Mouse (Mus musculus): ENCODE data around the gene Cxcr2.

Cxcr2 gene

DNA sequence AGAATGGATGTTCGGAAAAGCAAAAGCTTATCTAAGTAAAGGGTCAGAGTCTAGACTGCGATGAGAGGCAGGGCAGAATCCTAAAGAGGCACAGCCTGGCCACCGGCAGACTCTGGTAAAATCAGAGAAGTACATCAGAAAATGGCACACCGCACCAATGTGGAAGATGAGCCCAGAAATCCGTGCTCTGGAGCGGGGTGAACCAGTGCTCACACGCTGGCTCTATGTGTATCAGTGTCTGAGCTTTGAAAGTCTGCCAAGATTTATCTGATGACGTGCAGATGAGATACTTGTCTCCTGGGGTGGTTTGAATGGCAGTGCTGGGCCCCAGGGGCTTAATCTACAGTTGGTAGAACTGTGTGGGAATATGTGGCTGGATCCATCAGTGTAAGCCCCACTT lies 45.3 kb downstream of the Cxcr2 start:
- no peak for DNase-seq

DNA sequence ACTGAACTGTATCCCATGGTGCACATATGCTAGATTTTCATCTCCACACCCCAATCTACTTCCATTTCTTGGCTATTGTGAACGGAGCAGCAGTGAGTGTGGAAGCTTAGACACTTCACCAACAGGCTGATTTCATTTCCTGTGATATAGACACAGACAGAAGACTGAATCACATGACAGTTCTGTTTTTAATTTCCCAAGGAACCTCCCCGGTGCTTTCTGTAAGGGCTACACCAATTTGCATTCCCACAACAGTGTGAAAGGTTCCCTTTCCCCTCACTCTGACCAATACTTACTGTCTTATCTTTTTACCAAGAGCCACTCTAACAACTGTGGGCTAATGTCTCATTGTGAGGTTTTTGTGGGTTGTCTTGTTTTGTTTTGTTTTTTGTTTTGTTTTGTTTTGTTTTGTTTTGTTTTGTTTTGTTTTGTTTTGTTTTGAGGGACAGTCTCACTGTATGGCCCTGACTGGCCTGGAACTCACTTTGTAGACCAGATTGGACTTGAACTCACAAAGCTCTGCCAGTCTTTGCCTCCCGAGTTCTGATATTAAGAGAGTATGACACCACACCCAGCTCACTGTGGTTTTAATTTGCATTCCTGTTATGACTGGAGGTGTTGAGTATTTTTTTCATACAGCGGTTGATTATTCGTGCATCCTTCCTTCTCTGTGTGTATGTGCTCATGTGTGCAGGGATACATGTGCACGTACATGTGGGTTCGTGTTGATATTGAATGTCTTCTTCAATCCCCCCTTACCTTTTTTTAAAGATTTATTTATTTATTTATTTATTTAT lies 47.5 kb downstream of the Cxcr2 start:
- DNase-seq: no peak

DNA sequence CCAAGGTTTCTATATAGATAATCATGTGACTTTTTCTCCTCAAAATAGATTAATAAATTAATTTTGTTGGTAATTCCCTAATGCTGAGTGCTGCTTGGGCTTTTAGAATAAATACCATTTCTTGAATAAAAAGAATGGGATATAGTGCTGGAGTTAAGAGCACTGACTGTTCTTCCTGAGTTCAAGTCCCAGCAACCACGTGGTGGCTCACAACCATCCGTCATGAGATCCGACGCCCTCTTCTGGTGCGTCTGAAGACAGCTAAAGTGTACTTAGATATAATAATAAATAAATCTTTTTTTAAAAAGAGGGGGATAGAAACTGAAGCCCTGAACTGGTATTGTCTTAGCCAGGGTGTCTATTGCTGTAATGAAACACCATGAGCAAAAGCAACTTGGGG lies 49.7 kb downstream of the Cxcr2 start:
- no peak for DNase-seq

DNA sequence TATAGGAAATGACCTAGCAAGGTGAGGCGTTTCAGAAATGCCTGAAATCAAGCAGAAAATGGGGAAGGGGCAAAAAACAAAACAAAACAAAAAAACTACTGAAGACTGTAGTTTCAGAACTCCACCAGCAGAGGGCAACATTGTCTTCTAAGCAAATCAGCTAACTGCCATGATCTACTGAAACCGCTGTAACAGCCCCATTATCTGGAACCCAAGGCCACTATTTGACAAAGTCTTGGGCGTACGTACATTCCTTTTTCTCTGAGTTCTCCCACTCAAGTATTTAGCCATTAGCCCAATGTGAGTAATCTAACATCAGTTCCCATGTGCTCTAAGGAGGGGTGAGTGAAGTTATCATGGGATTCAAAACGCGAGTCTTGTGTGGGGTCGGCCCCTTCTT lies 52.1 kb downstream of the Cxcr2 start:
- DNase-seq: peak; percentile 47

DNA sequence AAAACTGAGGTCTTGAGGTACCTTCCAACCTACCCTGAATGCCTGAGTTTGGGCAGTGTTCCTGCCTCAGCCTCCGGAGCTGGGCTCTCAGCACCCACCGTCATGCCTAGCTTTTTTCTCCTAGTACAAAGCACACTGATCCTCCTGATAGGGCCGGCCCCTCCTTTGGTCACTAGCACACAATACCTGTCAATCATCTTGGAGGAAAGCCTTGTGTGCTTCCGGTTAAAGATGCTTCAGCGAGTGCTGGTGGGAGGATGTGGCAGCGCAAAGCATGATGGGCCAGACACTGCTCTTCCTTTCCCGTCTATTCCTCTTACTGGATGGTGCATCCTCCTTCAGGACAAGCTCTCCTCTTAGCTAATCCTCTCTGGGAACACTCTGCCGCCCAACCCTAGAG lies 52.9 kb downstream of the Cxcr2 start:
- no peak for DNase-seq

DNA sequence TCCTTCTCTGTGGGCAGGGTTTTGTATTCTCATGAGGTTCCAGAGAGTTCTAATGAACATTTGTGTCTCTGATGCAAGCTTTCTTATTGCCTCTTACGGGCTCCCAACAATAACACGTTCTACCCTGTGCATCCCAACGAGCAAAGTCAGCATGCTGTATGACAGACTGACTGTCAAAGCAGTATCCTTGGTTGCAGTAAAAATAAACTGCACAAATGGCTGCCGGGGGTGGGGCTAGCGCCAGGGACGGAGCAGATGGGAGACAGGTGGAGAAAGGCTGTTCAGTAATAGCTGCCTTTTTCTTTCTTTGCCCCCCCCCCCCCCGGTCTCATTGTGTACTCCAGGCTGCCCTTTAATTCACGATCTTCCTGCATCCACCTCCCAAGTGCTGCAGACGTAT lies 54.1 kb downstream of the Cxcr2 start:
- peak; percentile 55 for DNase-seq

DNA sequence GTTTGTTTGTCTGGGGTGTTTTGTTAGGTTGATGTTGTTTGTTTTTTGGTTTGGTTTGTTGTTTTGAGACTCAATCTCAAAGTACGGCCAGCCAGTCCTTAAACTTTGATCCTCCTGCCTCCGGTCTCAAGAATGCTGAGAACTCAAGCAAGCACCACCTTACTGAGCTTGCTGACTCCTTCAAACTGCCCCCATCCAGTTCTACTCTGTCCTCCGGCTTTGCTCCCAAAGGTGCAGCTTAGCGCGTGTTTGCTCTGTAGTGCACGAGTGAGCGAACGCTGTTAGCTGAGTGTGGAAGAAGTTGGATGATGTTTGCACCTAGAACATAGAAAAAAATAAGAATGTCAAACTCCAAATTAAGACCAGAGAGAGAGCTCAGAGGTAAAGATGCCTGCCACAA lies 55.2 kb downstream of the Cxcr2 start:
- no peak for DNase-seq
